Mouse (Mus musculus) liver, embryonic 14.5 days (tissue): ENCODE data around the gene Etv4. TPM values are rescaled to one million over a fixed set of nuclear protein-coding genes. Genes with fewer than 3 reads are reported as not detected.

Source experiments
- ATAC-seq: fragments of 200-750 bp; cut with Nextera tagmentation; 2 replicates; pipeline ENCODE4 v1.8.0; 2017; ENCODE audit warnings: moderate number of reproducible peaks, mild to moderate bottlenecking, moderate library complexity; ENCODE audit not compliant: insufficient read depth
- DNase-seq, 3 experiments: peaks; one replicate each; pipeline ENCODE4 v3.0.0-alpha.2; 2012 to 2013; ENCODE audit warnings: low read depth in 3 of 3, low spot score in 3 of 3
- H3K27ac ChIP-seq: fragments of 300-500 bp; sonication (generic); 2 replicates; pipeline ENCODE4 v1.5.1; 2014; ENCODE audit warnings: moderate library complexity, mild to moderate bottlenecking, control low read depth, inconsistent platforms
- H3K27me3 ChIP-seq: fragments of 300-500 bp; sonication (generic); 2 replicates; pipeline ENCODE4 v1.6.1; 2014; ENCODE audit warnings: mild to moderate bottlenecking, low read length, moderate library complexity; ENCODE audit not compliant: control insufficient read depth, insufficient read depth
- H3K36me3 ChIP-seq: fragments of 300-500 bp; sonication (generic); replicated peaks from 2 replicates; pipeline ENCODE4 v1.6.1; 2014; ENCODE audit warnings: low read depth; ENCODE audit not compliant: control insufficient read depth, insufficient read depth
- H3K4me1 ChIP-seq, 2 experiments: fragments of 200-500 bp in 1 of 2; fragments of 300-500 bp in 1 of 2; sonication (generic) in 1 of 2; replicated peaks; 2 replicates each; pipeline ENCODE4 v1.6.1; 2012 to 2014; ENCODE audit warnings: antibody characterized with exemption in 1 of 2, inconsistent platforms in 1 of 2, low read length in 1 of 2; ENCODE audit not compliant: control insufficient read depth in 2 of 2, insufficient read depth in 2 of 2
- H3K4me2 ChIP-seq: fragments of 300-500 bp; sonication (generic); 2 replicates; pipeline ENCODE4 v1.6.1; 2014; ENCODE audit warnings: low read depth, mild to moderate bottlenecking, control low read depth, moderate library complexity
- H3K4me3 ChIP-seq, 2 experiments: fragments of 200-500 bp in 1 of 2; fragments of 300-500 bp in 1 of 2; sonication (generic) in 1 of 2; 2 replicates each; pipeline ENCODE4 v1.5.1; 2012 to 2014; ENCODE audit warnings: low read depth in 2 of 2, low read length in 2 of 2, mild to moderate bottlenecking in 2 of 2, control low read depth in 1 of 2, inconsistent platforms in 1 of 2, moderate library complexity in 1 of 2; ENCODE audit not compliant: insufficient read depth in 1 of 2
- H3K9ac ChIP-seq: fragments of 300-500 bp; sonication (generic); replicated peaks from 2 replicates; pipeline ENCODE4 v1.6.1; 2014; ENCODE audit warnings: mild to moderate bottlenecking, control low read depth, moderate library complexity
- H3K9me3 ChIP-seq: fragments of 300-500 bp; sonication (generic); 2 replicates; pipeline ENCODE4 v1.6.1; 2016; ENCODE audit warnings: low read length, mixed read lengths; ENCODE audit not compliant: control insufficient read depth
- CTCF ChIP-seq: IDR thresholded peaks from 2 replicates; pipeline ENCODE4 v1.5.1; 2016; ENCODE audit warnings: antibody characterized with exemption, low read depth, control low read depth
- EP300 ChIP-seq: IDR thresholded peaks from 2 replicates; pipeline ENCODE4 v1.6.1; 2016; ENCODE audit warnings: antibody characterized with exemption, low read depth
- WGBS: fragments of 180-500 bp; shearing (Covaris S2); extraction: QIAGEN DNeasy Blood & Tissue Kit; methylation state at CpG from one replicate; pipeline ENCODE4 v1.1.7; 2014; ENCODE audit not compliant: insufficient replicate concordance; 5-methylcytosine and 5-hydroxymethylcytosine counted together
- polyA plus RNA-seq, 2 experiments: library from polyadenylated mRNA; depleted of rRNA in 1 of 2; stranded (reverse) in 1 of 2; unstranded in 1 of 2; fragments of >200 nt; fragmentation: Nextera tagmentation in 1 of 2; extraction: Ambion mirVana in 1 of 2; gene quantifications; 2 replicates each; pipeline versions ENCODE4 v1.2.1 to v1.2.3; 2012 to 2014

Etv4 gene
- polyA plus RNA-seq, 2 experiments = 0.29 to 0.30 TPM

DNA sequence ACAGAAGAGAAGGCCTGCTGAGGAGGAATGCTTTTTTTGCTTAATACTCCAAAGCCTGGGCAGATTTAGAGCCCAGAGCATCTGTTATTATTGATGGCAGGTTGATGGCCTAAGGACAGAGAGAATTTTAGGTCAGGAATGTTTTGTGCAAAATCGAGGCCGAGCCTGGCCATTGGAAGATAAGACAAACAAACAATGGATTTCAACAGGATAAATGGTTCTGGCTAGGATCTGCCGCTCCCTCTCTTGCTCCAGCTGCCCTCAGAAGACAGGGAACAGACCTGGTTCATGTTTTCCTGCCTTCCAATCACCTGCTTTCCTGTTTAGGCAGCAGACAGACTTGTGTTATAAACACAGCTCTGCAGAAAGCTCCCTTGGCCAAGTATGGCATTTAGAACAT, 55.9 kb downstream of the Etv4 start:
- TF ChIP-seq CTCF (no peak), EP300 (no peak)
- Histone ChIP-seq H3K4me2 (no peak overlapping the region), H3K27ac (no peak overlapping the region), H3K36me3 (no peaks in the 10 kb centered on the region), H3K9me3 (no peaks in the 10 kb centered on the region), H3K4me3 (no peak overlapping the region), H3K9ac (no peak overlapping the region), H3K4me1 (peaks cover 6% of the 10 kb centered on the region in 2 experiments), H3K27me3 (no peaks in the 10 kb centered on the region)
- ATAC-seq (no peak), DNase-seq (no peak)
- WGBS = 44% methylated on average over 3 of the region's 3 CpGs

DNA sequence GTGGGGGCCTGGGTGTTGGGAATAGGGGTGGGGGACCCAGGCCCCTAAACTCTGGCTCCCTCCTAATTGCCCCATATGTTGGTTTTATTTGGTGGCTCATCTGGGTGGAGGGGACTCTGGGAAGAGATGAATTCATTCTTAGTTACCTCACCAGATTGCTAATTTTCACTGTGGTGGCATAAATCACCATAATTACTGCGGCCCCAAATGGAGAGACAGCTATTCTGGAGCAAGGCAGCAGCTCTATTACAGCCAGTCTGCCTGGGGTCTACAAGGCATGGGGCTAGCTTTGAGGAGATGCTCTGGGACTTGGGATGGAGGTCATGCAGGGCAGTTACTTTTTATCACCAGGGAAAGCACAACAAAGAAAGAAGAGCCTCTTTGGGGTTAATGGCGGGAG, 58.4 kb downstream of the Etv4 start:
- Histone ChIP-seq H3K36me3 (no peaks in the 10 kb centered on the region), H3K9ac (no peak overlapping the region), H3K9me3 (no peaks in the 10 kb centered on the region), H3K27ac (no peak overlapping the region), H3K4me3 (no peak overlapping the region), H3K27me3 (no peaks in the 10 kb centered on the region), H3K4me1 (no peaks in the 10 kb centered on the region), H3K4me2 (no peak overlapping the region)
- TF ChIP-seq EP300 (no peak), CTCF (no peak)
- ATAC-seq (no peak), DNase-seq (no peak)
- WGBS = 52% methylated on average over 2 of the region's 2 CpGs

DNA sequence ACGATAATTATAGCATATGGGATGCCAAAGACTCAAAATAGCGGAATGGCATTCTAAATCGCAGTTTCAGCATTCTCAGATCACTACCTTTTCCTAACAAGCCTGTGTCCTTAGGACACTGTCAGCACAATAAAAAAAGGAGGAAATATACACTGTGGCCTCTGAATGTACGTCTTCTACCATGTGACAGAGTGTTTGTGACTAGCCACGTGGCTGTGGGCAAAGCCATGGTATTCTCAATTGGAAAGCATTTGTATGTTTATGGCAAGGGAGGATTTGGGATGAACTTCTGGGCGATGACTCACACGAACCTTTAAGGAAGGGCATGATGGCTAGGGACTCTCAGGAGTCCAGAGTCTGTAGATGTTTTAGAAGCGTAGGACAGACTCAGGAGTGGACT, 60.1 kb downstream of the Etv4 start:
- ATAC-seq (no peak), DNase-seq (no peak)
- Histone ChIP-seq H3K4me2 (no peak overlapping the region), H3K27ac (no peak overlapping the region), H3K4me1 (no peaks in the 10 kb centered on the region), H3K4me3 (no peak overlapping the region), H3K27me3 (no peaks in the 10 kb centered on the region), H3K9ac (no peak overlapping the region), H3K36me3 (no peaks in the 10 kb centered on the region), H3K9me3 (no peaks in the 10 kb centered on the region)
- TF ChIP-seq EP300 (no peak), CTCF (no peak)
- WGBS = 63% methylated on average over 8 of the region's 8 CpGs

DNA sequence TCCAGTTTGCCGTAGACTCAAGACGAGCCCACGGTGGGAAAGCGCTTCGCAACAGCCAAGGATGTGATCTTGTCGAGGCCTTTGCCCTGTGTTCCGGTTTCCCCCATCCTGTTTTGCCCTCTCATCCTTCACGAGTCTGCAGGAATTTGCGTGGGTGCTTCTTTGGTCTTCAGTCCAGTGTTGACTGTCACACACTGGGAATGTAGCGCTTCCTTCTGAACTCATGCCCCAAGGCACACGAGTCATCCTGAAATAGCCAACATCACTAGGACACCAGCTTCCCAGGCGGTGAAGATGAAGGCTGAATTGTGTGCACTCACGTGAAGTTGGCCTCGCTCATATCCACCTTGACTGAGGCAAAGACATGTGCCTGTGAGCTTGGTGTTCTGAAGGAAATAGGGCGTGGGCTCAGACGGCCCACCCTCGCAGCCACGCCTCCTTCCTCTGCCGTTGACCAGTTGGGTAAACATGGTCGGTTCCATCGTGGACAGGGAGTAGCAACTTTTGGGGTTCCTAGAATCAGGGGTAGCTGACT, 65.1 kb downstream of the Etv4 start:
- TF ChIP-seq CTCF (no peak), EP300 (no peak)
- no peak overlapping the region for H3K9ac ChIP-seq
- H3K4me2 ChIP-seq = no peak overlapping the region
- H3K9me3 ChIP-seq = no peaks in the 10 kb centered on the region
- ATAC-seq = no peak
- no peak for DNase-seq
- H3K4me1 ChIP-seq = no peaks in the 10 kb centered on the region
- no peaks in the 10 kb centered on the region for H3K36me3 ChIP-seq
- H3K27ac ChIP-seq = no peak overlapping the region
- WGBS = 65% methylated on average over 21 of the region's 21 CpGs
- no peaks in the 10 kb centered on the region for H3K27me3 ChIP-seq
- H3K4me3 ChIP-seq = no peak overlapping the region

Other genes starting within 250 kb of the Etv4 start
- gene Brca1, start 233.4 kb downstream of the Etv4 start, polyA plus RNA-seq (2012; rRNA removed) = 5.7 and 8.6 TPM in 2 replicates
- 14.0 and 15.2 TPM in 2 replicates for gene Brca1, start 233.4 kb downstream of the Etv4 start, polyA plus RNA-seq (2014; fragmentation: Nextera tagmentation; extraction: Ambion mirVana)
- gene Nbr1, start 233.2 kb downstream of the Etv4 start, polyA plus RNA-seq (2012; rRNA removed) = 20.0 and 24.9 TPM in 2 replicates
- 28.9 and 33.8 TPM in 2 replicates for gene Nbr1, start 233.2 kb downstream of the Etv4 start, polyA plus RNA-seq (2014; fragmentation: Nextera tagmentation; extraction: Ambion mirVana)
- 5.7 and 7.3 TPM in 2 replicates for gene Tmem106a, start 203.1 kb downstream of the Etv4 start, polyA plus RNA-seq (2012; rRNA removed)
- gene Tmem106a, start 203.1 kb downstream of the Etv4 start, polyA plus RNA-seq (2014; fragmentation: Nextera tagmentation; extraction: Ambion mirVana) = 5.4 and 7.5 TPM in 2 replicates
- not detected in 2 replicates for gene Gm11634, start 186.1 kb downstream of the Etv4 start, polyA plus RNA-seq (2012; rRNA removed)
- not detected in 2 replicates for gene Gm11634, start 186.1 kb downstream of the Etv4 start, polyA plus RNA-seq (2014; fragmentation: Nextera tagmentation; extraction: Ambion mirVana)
- 3.8 and 5.7 TPM in 2 replicates for gene Rdm1, start 158.2 kb downstream of the Etv4 start, polyA plus RNA-seq (2012; rRNA removed)
- 9.4 and 10.4 TPM in 2 replicates for gene Rdm1, start 158.2 kb downstream of the Etv4 start, polyA plus RNA-seq (2014; fragmentation: Nextera tagmentation; extraction: Ambion mirVana)
- 0.48 and 0.84 TPM in 2 replicates for gene Arl4d, start 119.8 kb downstream of the Etv4 start, polyA plus RNA-seq (2012; rRNA removed)
- gene Arl4d, start 119.8 kb downstream of the Etv4 start, polyA plus RNA-seq (2014; fragmentation: Nextera tagmentation; extraction: Ambion mirVana) = 0.46 and 0.72 TPM in 2 replicates
- 6.7 and 9.6 TPM in 2 replicates for gene Dhx8, start 52.5 kb downstream of the Etv4 start, polyA plus RNA-seq (2012; rRNA removed)
- 12.9 and 15.4 TPM in 2 replicates for gene Dhx8, start 52.5 kb downstream of the Etv4 start, polyA plus RNA-seq (2014; fragmentation: Nextera tagmentation; extraction: Ambion mirVana)
- 0.28 TPM in 2 replicates for gene Meox1, start 109.0 kb upstream of the Etv4 start, polyA plus RNA-seq (2012; rRNA removed)
- gene Meox1, start 109.0 kb upstream of the Etv4 start, polyA plus RNA-seq (2014; fragmentation: Nextera tagmentation; extraction: Ambion mirVana) = 0.28 and 0.36 TPM in 2 replicates
- 0.04 and 0.12 TPM in 2 replicates for gene Sost, start 181.6 kb upstream of the Etv4 start, polyA plus RNA-seq (2012; rRNA removed)
- gene Sost, start 181.6 kb upstream of the Etv4 start, polyA plus RNA-seq (2014; fragmentation: Nextera tagmentation; extraction: Ambion mirVana) = not detected in 2 replicates
- gene Cfap97d1, start 198.9 kb upstream of the Etv4 start, polyA plus RNA-seq (2012; rRNA removed) = not detected in 2 replicates
- gene Cfap97d1, start 198.9 kb upstream of the Etv4 start, polyA plus RNA-seq (2014; fragmentation: Nextera tagmentation; extraction: Ambion mirVana) = not detected in 2 replicates
- gene Dusp3, start 201.6 kb upstream of the Etv4 start, polyA plus RNA-seq (2012; rRNA removed) = 3.3 and 4.8 TPM in 2 replicates
- 6.3 and 7.2 TPM in 2 replicates for gene Dusp3, start 201.6 kb upstream of the Etv4 start, polyA plus RNA-seq (2014; fragmentation: Nextera tagmentation; extraction: Ambion mirVana)
- gene Mpp3, start 243.1 kb upstream of the Etv4 start, polyA plus RNA-seq (2012; rRNA removed) = 0.21 and 0.27 TPM in 2 replicates
- not detected in 2 replicates for gene Mpp3, start 243.1 kb upstream of the Etv4 start, polyA plus RNA-seq (2014; fragmentation: Nextera tagmentation; extraction: Ambion mirVana)